Mouse (Mus musculus): Measurements from ENCODE around the gene F5.

DNA sequence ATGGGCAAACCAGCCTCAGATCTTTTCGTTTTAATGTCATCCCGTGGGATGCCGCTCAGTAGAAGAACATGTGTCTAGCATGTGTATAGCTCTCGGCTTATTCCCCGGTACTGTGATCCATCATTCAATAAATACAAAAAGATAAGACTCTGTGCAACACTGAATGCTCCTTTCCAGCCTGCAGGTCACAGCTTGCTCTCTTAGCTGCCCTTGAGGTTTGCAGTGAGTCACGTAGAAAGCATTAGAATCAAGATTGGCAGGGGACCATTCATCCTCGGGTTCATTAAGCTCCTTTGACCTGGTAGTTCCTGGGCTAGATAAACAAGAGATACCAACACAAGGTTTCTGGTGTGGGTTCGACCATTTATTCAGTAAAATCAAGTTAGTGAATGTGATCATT, 91.2 kb downstream of the F5 start:
- TF ChIP-seq EP300 (IDR thresholded peaks at IDR 0.05; ENCODE audit: low read depth) (no peak), CTCF (IDR thresholded peaks at IDR 0.05; ENCODE audit: low read depth) (no peak)
